Mouse (Mus musculus): ENCODE measurements around the gene Hsd3b7. TPM values are rescaled to one million over a fixed set of nuclear protein-coding genes. Genes with fewer than 3 reads are reported as not detected.
"Not testable (repeated sequence)": the region's sequence is repeated elsewhere in the genome, so short reads cannot be mapped to it uniquely, and the experiment has no call there.

The Hsd3b7 gene
- total and polyA plus RNA-seq, 2 experiments from 2014 or later = 10.3 to 11.0 TPM

- DNase-seq (ENCODE audit: low spot score) (peak; percentile 81), ATAC-seq (no peak)
- Histone ChIP-seq H3K36me3 (ENCODE audit: insufficient read depth, low read length) (peaks cover 2% of the 10 kb centered on the region; the same call in 1 of the 2 replicates), H3K9ac (replicated peaks; ENCODE audit: low read length) (no peak overlapping the region), H3K4me3 (ENCODE audit: low read length) (no peak overlapping the region), H3K4me2 (ENCODE audit: low read depth, low read length) (no peak overlapping the region), H3K27me3 (ENCODE audit: insufficient read depth, low read length) (no peaks in the 10 kb centered on the region), H3K27ac (no peak overlapping the region), H3K4me1 (ENCODE audit: insufficient read depth, low read length) (peaks cover 9% of the 10 kb centered on the region; the same call in 1 of the 2 replicates), H3K9me3 (ENCODE audit: low read length) (no peaks in the 10 kb centered on the region)
- WGBS = 38% methylated on average over 9 of the region's 9 CpGs
- peak; percentile 80 for TF ChIP-seq CTCF (IDR thresholded peaks at IDR 0.05; ENCODE audit: low read depth)
Observed at GRCm38 (mm10) chr7:127773664-127774384, 26.6 kb upstream of the Hsd3b7 start.

GRCm38 (mm10) chr7:127775837-127776236 is 24.6 kb upstream of the Hsd3b7 start:
- 71% methylated on average over 7 of the region's 7 CpGs for WGBS
- Histone ChIP-seq H3K27ac (peak overlapping the region; percentile 88), H3K4me3 (ENCODE audit: low read length) (peak overlapping the region; percentile 68), H3K36me3 (ENCODE audit: insufficient read depth, low read length) (peaks cover 14% of the 10 kb centered on the region), H3K9ac (replicated peaks; ENCODE audit: low read length) (peak overlapping the region; percentile 84; the same call in 1 of the 2 replicates), H3K4me2 (ENCODE audit: low read depth, low read length) (peak overlapping the region; percentile 76)
- DNase-seq (ENCODE audit: low spot score); H3K9me3 ChIP-seq (ENCODE audit: low read length); H3K4me1 ChIP-seq (ENCODE audit: insufficient read depth, low read length); ATAC-seq; H3K27me3 ChIP-seq (ENCODE audit: insufficient read depth, low read length): not testable (repeated sequence)

GRCm38 (mm10) chr7:127776426-127776825 is 24.0 kb upstream of the Hsd3b7 start, which contains the start of gene Setd1a:
Setd1a (plus strand) TSS chr7:127776670.
- peaks cover 19% of the 10 kb centered on the region for H3K36me3 ChIP-seq (ENCODE audit: insufficient read depth, low read length)

GRCm38 (mm10) chr7:127776878-127777473 is 23.4 kb upstream of the Hsd3b7 start:
- Histone ChIP-seq H3K4me1 (ENCODE audit: insufficient read depth, low read length) (0 out of 2 replicates have a peak, but pooled peaks cover 3% of the 10 kb centered on the region), H3K27ac (peak overlapping the region; percentile 88), H3K36me3 (ENCODE audit: insufficient read depth, low read length) (peaks cover 24% of the 10 kb centered on the region), H3K4me3 (ENCODE audit: low read length) (peak overlapping the region; percentile 68), H3K9ac (replicated peaks; ENCODE audit: low read length) (peak overlapping the region; percentile 84), H3K27me3 (ENCODE audit: insufficient read depth, low read length) (no peaks in the 10 kb centered on the region), H3K9me3 (ENCODE audit: low read length) (no peaks in the 10 kb centered on the region), H3K4me2 (ENCODE audit: low read depth, low read length) (peak overlapping the region; percentile 76)
- TF ChIP-seq CTCF (IDR thresholded peaks at IDR 0.05; ENCODE audit: low read depth) = no peak
- DNase-seq (ENCODE audit: low spot score) (peak; percentile 98), ATAC-seq (peak; percentile 93)
- WGBS = 1% methylated on average over 49 of the region's 70 CpGs

More at GRCm38 (mm10) chr7:127776426-127776825, 24.0 kb upstream of the Hsd3b7 start, which contains the start of gene Setd1a:
- H3K9ac ChIP-seq (replicated peaks; ENCODE audit: low read length) = peak within 1 kb of the TSS; percentile 84
- ATAC-seq = peak; percentile 73
- no peak for TF ChIP-seq CTCF (IDR thresholded peaks at IDR 0.05; ENCODE audit: low read depth)
- DNase-seq (ENCODE audit: low spot score) = peak; percentile 93
- H3K4me3 ChIP-seq (ENCODE audit: low read length) = peak within 1 kb of the TSS; percentile 68
- H3K27ac ChIP-seq = peak within 1 kb of the TSS; percentile 88
- H3K27me3 ChIP-seq (ENCODE audit: insufficient read depth, low read length) = no peaks in the 10 kb centered on the region
- H3K4me1 ChIP-seq (ENCODE audit: insufficient read depth, low read length) = 0 out of 2 replicates have a peak, but pooled peaks cover 3% of the 10 kb centered on the region
- H3K4me2 ChIP-seq (ENCODE audit: low read depth, low read length) = peak within 1 kb of the TSS; percentile 76
- no peaks in the 10 kb centered on the region for H3K9me3 ChIP-seq (ENCODE audit: low read length)
- WGBS = under 1% methylated on average over 23 of the region's 23 CpGs

GRCm38 (mm10) chr7:127777474-127778266 is 22.7 kb upstream of the Hsd3b7 start:
- 0 out of 2 replicates have a peak, but pooled peaks have one; percentile 9 for TF ChIP-seq CTCF (IDR thresholded peaks at IDR 0.05; ENCODE audit: low read depth)
- Histone ChIP-seq H3K4me3 (ENCODE audit: low read length) (peak overlapping the region; percentile 68), H3K27me3 (ENCODE audit: insufficient read depth, low read length) (no peaks in the 10 kb centered on the region), H3K36me3 (ENCODE audit: insufficient read depth, low read length) (peaks cover 31% of the 10 kb centered on the region), H3K27ac (peak overlapping the region; percentile 88), H3K9me3 (ENCODE audit: low read length) (no peaks in the 10 kb centered on the region), H3K4me1 (ENCODE audit: insufficient read depth, low read length) (0 out of 2 replicates have a peak, but pooled peaks cover 3% of the 10 kb centered on the region), H3K4me2 (ENCODE audit: low read depth, low read length) (peak overlapping the region; percentile 76), H3K9ac (replicated peaks; ENCODE audit: low read length) (peak overlapping the region; percentile 84)
- WGBS = 2% methylated on average over 52 of the region's 66 CpGs
- ATAC-seq (peak; percentile 61), DNase-seq (ENCODE audit: low spot score) (peak; percentile 15)

- peaks cover 33% of the 10 kb centered on the region for H3K36me3 ChIP-seq (ENCODE audit: insufficient read depth, low read length)
- H3K27me3 ChIP-seq (ENCODE audit: insufficient read depth, low read length) = no peaks in the 10 kb centered on the region
- DNase-seq (ENCODE audit: low spot score) = no peak
- H3K9me3 ChIP-seq (ENCODE audit: low read length) = no peaks in the 10 kb centered on the region
- H3K4me2 ChIP-seq (ENCODE audit: low read depth, low read length) = peak overlapping the region; percentile 76
- ATAC-seq = no peak
- no peak for TF ChIP-seq CTCF (IDR thresholded peaks at IDR 0.05; ENCODE audit: low read depth)
- 0 out of 2 replicates have a peak, but pooled peaks cover 3% of the 10 kb centered on the region for H3K4me1 ChIP-seq (ENCODE audit: insufficient read depth, low read length)
- 66% methylated on average over 4 of the region's 4 CpGs for WGBS
- H3K27ac ChIP-seq = no peak overlapping the region
- H3K9ac ChIP-seq (replicated peaks; ENCODE audit: low read length) = peak overlapping the region; percentile 84
- H3K4me3 ChIP-seq (ENCODE audit: low read length) = peak overlapping the region; percentile 68
Observed at GRCm38 (mm10) chr7:127778350-127778749, 22.1 kb upstream of the Hsd3b7 start.

All from hindbrain, postnatal 0 days (tissue).